Mouse (Mus musculus): Measurements from ENCODE around the gene Isg15.
A peak's percentile ranks its signal among the peaks of the same experiment; 100 is the strongest.

GRCm38 (mm10) chr4:156249567-156249966 lies 48.9 kb upstream of the Isg15 start:
- no peak for TF ChIP-seq JUND (IDR thresholded peaks at IDR 0.05; ENCODE audit: low read depth, low read length)
- no peak for TF ChIP-seq E2F4 (IDR thresholded peaks at IDR 0.05; ENCODE audit: borderline replicate concordance, low read depth, low read length)
- TF ChIP-seq CTCF (IDR thresholded peaks at IDR 0.05 in 2 of 3, conservative IDR thresholded peaks at IDR 0.05 in 1 of 3; ENCODE audit: control insufficient read depth in 1 of 3, insufficient read depth in 1 of 3, low read depth in 2 of 3, low read length in 3 of 3, poor library complexity in 1 of 3, severe bottlenecking in 1 of 3) = no peak
- TF ChIP-seq HCFC1 (IDR thresholded peaks at IDR 0.05; ENCODE audit: low read depth, low read length) = no peak
- no peak for TF ChIP-seq MAFK (IDR thresholded peaks at IDR 0.05; ENCODE audit: borderline replicate concordance, low read depth, low read length)
- TF ChIP-seq EP300 (IDR thresholded peaks at IDR 0.05; ENCODE audit: low read depth in 1 of 2, low read length in 2 of 2) = no peak
- TF ChIP-seq POLR2A (IDR thresholded peaks at IDR 0.05; ENCODE audit: control insufficient read depth in 1 of 2, insufficient read depth in 1 of 2, low read depth in 1 of 2, low read length in 2 of 2, poor library complexity in 1 of 2) = peak in 1 of 2 experiments; percentile 33; a peak in 1 of 4 replicates
- no peak for TF ChIP-seq TAL1 (IDR thresholded peaks at IDR 0.05; ENCODE audit: low read length)
- TF ChIP-seq SMC3 (IDR thresholded peaks at IDR 0.05; ENCODE audit: low read depth, low read length) = no peak
